Mouse (Mus musculus): ENCODE measurements at regions not wholly inside any gene's neighbourhood (a gene's known extent, or its start where the extent isn't known, plus 50 kb on each side); places are given as distances from the start of the nearest gene placed in this dataset.
A peak's percentile ranks its signal among the peaks of the same experiment; 100 is the strongest.

GRCm38 (mm10) chr17:52448701-52449100, 153.8 kb upstream of the Kcnh8 start:
- H3K27ac ChIP-seq (replicated peaks; ENCODE audit: low read depth, low read length), result no peak overlapping the region
- no peaks in the 10 kb centered on the region for H3K27me3 ChIP-seq (replicated peaks; ENCODE audit: control insufficient read depth, insufficient read depth, low read length)
- H3K4me2 ChIP-seq (ENCODE audit: low read depth, low read length), result no peak overlapping the region
- ATAC-seq (ENCODE audit: low read depth) (no peak), DNase-seq (ENCODE audit: low spot score) (peak; percentile 2)
- H3K36me3 ChIP-seq (ENCODE audit: control insufficient read depth, insufficient read depth, low read length), result no peaks in the 10 kb centered on the region
- no peak overlapping the region for H3K4me3 ChIP-seq (ENCODE audit: low read depth, low read length)
- no peaks in the 10 kb centered on the region for H3K9me3 ChIP-seq (ENCODE audit: control insufficient read depth, low read length)
- H3K4me1 ChIP-seq (ENCODE audit: control insufficient read depth, insufficient read depth, low read length), result no peaks in the 10 kb centered on the region
- H3K9ac ChIP-seq (ENCODE audit: low read depth, low read length), result no peak overlapping the region
- WGBS, result 48% methylated on average over 5 of the region's 5 CpGs

DNA sequence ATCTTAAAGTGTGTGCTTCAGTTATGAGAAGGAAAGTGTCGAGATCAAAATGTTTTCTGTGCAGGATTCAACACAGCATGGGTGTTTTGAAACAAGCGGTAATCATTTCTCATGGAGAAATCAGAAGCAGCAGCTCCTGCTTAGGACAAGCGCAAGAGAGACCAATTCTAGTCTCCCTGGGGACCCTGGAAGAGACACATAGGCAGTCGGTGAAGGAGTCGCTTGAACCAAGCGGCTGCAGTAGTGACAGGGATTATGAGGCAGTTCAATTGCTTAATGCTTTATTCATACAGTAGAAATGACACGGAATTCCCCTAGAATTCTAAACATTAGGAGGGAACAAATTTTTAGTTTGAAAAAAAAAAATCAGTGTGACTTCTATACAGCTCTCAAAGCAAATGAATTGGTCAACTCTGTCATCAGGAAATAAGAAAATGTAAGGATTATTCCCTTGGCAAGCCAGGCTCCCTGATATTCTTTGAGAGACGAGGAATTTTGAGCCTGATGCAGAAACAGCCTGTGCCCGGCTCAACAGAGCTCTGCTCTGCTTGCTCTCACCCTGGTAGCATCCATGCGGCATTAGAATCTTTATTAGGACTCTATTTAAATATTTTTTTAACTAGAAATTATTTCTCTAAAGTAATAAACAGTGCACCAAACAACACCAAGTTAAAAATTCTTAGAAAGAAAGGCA, 143.1 kb upstream of the Kcnh8 start:
- no peak for ATAC-seq (ENCODE audit: low read depth)
- H3K4me2 ChIP-seq (ENCODE audit: low read depth, low read length), result no peak overlapping the region
- 47% methylated on average over 10 of the region's 10 CpGs for WGBS
- H3K4me1 ChIP-seq (ENCODE audit: control insufficient read depth, insufficient read depth, low read length), result no peaks in the 10 kb centered on the region
- no peaks in the 10 kb centered on the region for H3K27me3 ChIP-seq (replicated peaks; ENCODE audit: control insufficient read depth, insufficient read depth, low read length)
- no peak overlapping the region for H3K9ac ChIP-seq (ENCODE audit: low read depth, low read length)
- peak; percentile 25 for DNase-seq (ENCODE audit: low spot score)
- no peak overlapping the region for H3K4me3 ChIP-seq (ENCODE audit: low read depth, low read length)
- H3K9me3 ChIP-seq (ENCODE audit: control insufficient read depth, low read length), result no peaks in the 10 kb centered on the region
- H3K36me3 ChIP-seq (ENCODE audit: control insufficient read depth, insufficient read depth, low read length), result no peaks in the 10 kb centered on the region
- H3K27ac ChIP-seq (replicated peaks; ENCODE audit: low read depth, low read length), result no peak overlapping the region

- H3K27ac ChIP-seq (replicated peaks; ENCODE audit: low read depth, low read length), result no peak overlapping the region
- 87% methylated on average over 5 of the region's 5 CpGs for WGBS
- no peaks in the 10 kb centered on the region for H3K27me3 ChIP-seq (replicated peaks; ENCODE audit: control insufficient read depth, insufficient read depth, low read length)
- ATAC-seq (ENCODE audit: low read depth) (no peak), DNase-seq (ENCODE audit: low spot score) (no peak)
- no peaks in the 10 kb centered on the region for H3K36me3 ChIP-seq (ENCODE audit: control insufficient read depth, insufficient read depth, low read length)
- H3K9ac ChIP-seq (ENCODE audit: low read depth, low read length), result no peak overlapping the region
- no peak overlapping the region for H3K4me2 ChIP-seq (ENCODE audit: low read depth, low read length)
- no peak overlapping the region for H3K4me3 ChIP-seq (ENCODE audit: low read depth, low read length)
- H3K4me1 ChIP-seq (ENCODE audit: control insufficient read depth, insufficient read depth, low read length), result no peaks in the 10 kb centered on the region
- no peaks in the 10 kb centered on the region for H3K9me3 ChIP-seq (ENCODE audit: control insufficient read depth, low read length)
Measured at GRCm38 (mm10) chr17:52459997-52460387, 142.5 kb upstream of the Kcnh8 start.

- no peak for ATAC-seq (ENCODE audit: low read depth)
- Histone ChIP-seq H3K4me3 (ENCODE audit: low read depth, low read length) (no peak overlapping the region), H3K36me3 (ENCODE audit: control insufficient read depth, insufficient read depth, low read length) (no peaks in the 10 kb centered on the region), H3K4me1 (ENCODE audit: control insufficient read depth, insufficient read depth, low read length) (no peaks in the 10 kb centered on the region), H3K4me2 (ENCODE audit: low read depth, low read length) (no peak overlapping the region), H3K9me3 (ENCODE audit: control insufficient read depth, low read length) (no peaks in the 10 kb centered on the region), H3K27me3 (replicated peaks; ENCODE audit: control insufficient read depth, insufficient read depth, low read length) (no peaks in the 10 kb centered on the region), H3K9ac (ENCODE audit: low read depth, low read length) (no peak overlapping the region), H3K27ac (replicated peaks; ENCODE audit: low read depth, low read length) (no peak overlapping the region)
- peak; percentile 6 for DNase-seq (ENCODE audit: low spot score)
- WGBS, result 54% methylated on average over 11 of the region's 11 CpGs
Measured at GRCm38 (mm10) chr17:52461264-52461663, 141.2 kb upstream of the Kcnh8 start.

- Histone ChIP-seq H3K4me1 (ENCODE audit: control insufficient read depth, insufficient read depth, low read length) (no peaks in the 10 kb centered on the region), H3K36me3 (ENCODE audit: control insufficient read depth, insufficient read depth, low read length) (no peaks in the 10 kb centered on the region), H3K27me3 (replicated peaks; ENCODE audit: control insufficient read depth, insufficient read depth, low read length) (no peaks in the 10 kb centered on the region), H3K9me3 (ENCODE audit: control insufficient read depth, low read length) (no peaks in the 10 kb centered on the region), H3K4me2 (ENCODE audit: low read depth, low read length) (no peak overlapping the region), H3K9ac (ENCODE audit: low read depth, low read length) (no peak overlapping the region), H3K4me3 (ENCODE audit: low read depth, low read length) (no peak overlapping the region), H3K27ac (replicated peaks; ENCODE audit: low read depth, low read length) (no peak overlapping the region)
- peak; percentile 76 for DNase-seq (ENCODE audit: low spot score)
- ATAC-seq (ENCODE audit: low read depth), result peak; percentile 30; the same call in 1 of the 2 replicates
- WGBS, result 21% methylated on average over 6 of the region's 6 CpGs
Measured at GRCm38 (mm10) chr17:52461709-52462141, 140.8 kb upstream of the Kcnh8 start.

- Histone ChIP-seq H3K9me3 (ENCODE audit: control insufficient read depth, low read length) (no peaks in the 10 kb centered on the region), H3K36me3 (ENCODE audit: control insufficient read depth, insufficient read depth, low read length) (no peaks in the 10 kb centered on the region), H3K27me3 (replicated peaks; ENCODE audit: control insufficient read depth, insufficient read depth, low read length) (no peaks in the 10 kb centered on the region), H3K27ac (replicated peaks; ENCODE audit: low read depth, low read length) (no peak overlapping the region), H3K4me3 (ENCODE audit: low read depth, low read length) (no peak overlapping the region), H3K4me2 (ENCODE audit: low read depth, low read length) (no peak overlapping the region), H3K9ac (ENCODE audit: low read depth, low read length) (no peak overlapping the region), H3K4me1 (ENCODE audit: control insufficient read depth, insufficient read depth, low read length) (no peaks in the 10 kb centered on the region)
- DNase-seq (ENCODE audit: low spot score) (no peak), ATAC-seq (ENCODE audit: low read depth) (no peak)
- 71% methylated on average over 9 of the region's 9 CpGs for WGBS
Measured at GRCm38 (mm10) chr17:52462361-52462760, 140.1 kb upstream of the Kcnh8 start.

GRCm38 (mm10) chr17:52468464-52468863, 134.0 kb upstream of the Kcnh8 start:
- no peaks in the 10 kb centered on the region for H3K36me3 ChIP-seq (ENCODE audit: control insufficient read depth, insufficient read depth, low read length)
- H3K9me3 ChIP-seq (ENCODE audit: control insufficient read depth, low read length), result no peaks in the 10 kb centered on the region
- WGBS, result 90% methylated on average over 5 of the region's 5 CpGs
- DNase-seq (ENCODE audit: low spot score) (no peak), ATAC-seq (ENCODE audit: low read depth) (no peak)
- H3K27me3 ChIP-seq (replicated peaks; ENCODE audit: control insufficient read depth, insufficient read depth, low read length), result no peaks in the 10 kb centered on the region
- no peak overlapping the region for H3K4me2 ChIP-seq (ENCODE audit: low read depth, low read length)
- no peaks in the 10 kb centered on the region for H3K4me1 ChIP-seq (ENCODE audit: control insufficient read depth, insufficient read depth, low read length)
- H3K27ac ChIP-seq (replicated peaks; ENCODE audit: low read depth, low read length), result no peak overlapping the region
- H3K9ac ChIP-seq (ENCODE audit: low read depth, low read length), result no peak overlapping the region
- H3K4me3 ChIP-seq (ENCODE audit: low read depth, low read length), result no peak overlapping the region

- Histone ChIP-seq H3K4me2 (ENCODE audit: low read depth, low read length) (no peak overlapping the region), H3K4me3 (ENCODE audit: low read depth, low read length) (no peak overlapping the region), H3K9me3 (ENCODE audit: control insufficient read depth, low read length) (no peaks in the 10 kb centered on the region), H3K36me3 (ENCODE audit: control insufficient read depth, insufficient read depth, low read length) (no peaks in the 10 kb centered on the region), H3K4me1 (ENCODE audit: control insufficient read depth, insufficient read depth, low read length) (no peaks in the 10 kb centered on the region), H3K9ac (ENCODE audit: low read depth, low read length) (no peak overlapping the region), H3K27me3 (replicated peaks; ENCODE audit: control insufficient read depth, insufficient read depth, low read length) (no peaks in the 10 kb centered on the region), H3K27ac (replicated peaks; ENCODE audit: low read depth, low read length) (no peak overlapping the region)
- WGBS, result 50% methylated on average over 7 of the region's 7 CpGs
- DNase-seq (ENCODE audit: low spot score) (no peak), ATAC-seq (ENCODE audit: low read depth) (no peak)
Measured at GRCm38 (mm10) chr17:52479327-52480086, 123.0 kb upstream of the Kcnh8 start.

Data from embryonic facial prominence, embryonic 14.5 days (tissue).